Mouse (Mus musculus) midbrain, embryonic 10.5 days (tissue): ENCODE data around the gene Pcna. TPM values are rescaled to one million over a fixed set of nuclear protein-coding genes. Genes with fewer than 3 reads are reported as not detected.

Experiments used
- DNase-seq: peaks from one replicate; pipeline ENCODE4 v3.0.0-alpha.2; 2017; ENCODE audit warnings: low spot score
- H3K27ac ChIP-seq: fragments of 300-500 bp; sonication (generic); replicated peaks from 2 replicates; pipeline ENCODE4 v1.5.1; 2016; ENCODE audit warnings: mild to moderate bottlenecking
- H3K27me3 ChIP-seq: fragments of 300-500 bp; sonication (generic); 2 replicates; pipeline ENCODE4 v1.6.1; 2016; ENCODE audit warnings: low read depth, mild to moderate bottlenecking; ENCODE audit not compliant: poor library complexity, severe bottlenecking
- H3K36me3 ChIP-seq: fragments of 300-500 bp; sonication (generic); 2 replicates; pipeline ENCODE4 v1.6.1; 2016; ENCODE audit warnings: mild to moderate bottlenecking, moderate library complexity
- H3K4me1 ChIP-seq: fragments of 300-500 bp; sonication (generic); 2 replicates; pipeline ENCODE4 v1.6.1; 2016
- H3K4me3 ChIP-seq: fragments of 300-500 bp; sonication (generic); 2 replicates; pipeline ENCODE4 v1.5.1; 2016; ENCODE audit warnings: mild to moderate bottlenecking, moderate library complexity
- H3K9me3 ChIP-seq: fragments of 300-500 bp; sonication (generic); replicated peaks from 2 replicates; pipeline ENCODE4 v1.6.1; 2016; ENCODE audit warnings: mild to moderate bottlenecking
- WGBS: fragments of 180-500 bp; shearing (Covaris S2); methylation state at CpG from one replicate; pipeline ENCODE4 v1.1.7; 2016; 5-methylcytosine and 5-hydroxymethylcytosine counted together
- polyA plus RNA-seq: library from polyadenylated mRNA; unstranded; fragments of >200 nt; fragmentation: Nextera tagmentation; extraction: Ambion mirVana; gene quantifications from 2 replicates; pipeline ENCODE4 v1.2.1, GENCODE M21; 2016

The Pcna gene
- polyA plus RNA-seq, 1 experiment from 2014 or later, result 428 TPM

- Histone ChIP-seq H3K4me3 (peak overlapping the region; percentile 30; the same call in 1 of the 2 replicates), H3K27ac (peak overlapping the region; percentile 61), H3K36me3 (peaks cover 22% of the 10 kb centered on the region), H3K4me1 (peaks cover 42% of the 10 kb centered on the region), H3K9me3 (peaks cover 8% of the 10 kb centered on the region), H3K27me3 (no peaks in the 10 kb centered on the region)
- DNase-seq, result peak; percentile 31
- 61% methylated on average over 15 of the region's 15 CpGs for WGBS
Measured at GRCm38 (mm10) chr2:132283236-132284070, 30.3 kb upstream of the Pcna start.

DNA sequence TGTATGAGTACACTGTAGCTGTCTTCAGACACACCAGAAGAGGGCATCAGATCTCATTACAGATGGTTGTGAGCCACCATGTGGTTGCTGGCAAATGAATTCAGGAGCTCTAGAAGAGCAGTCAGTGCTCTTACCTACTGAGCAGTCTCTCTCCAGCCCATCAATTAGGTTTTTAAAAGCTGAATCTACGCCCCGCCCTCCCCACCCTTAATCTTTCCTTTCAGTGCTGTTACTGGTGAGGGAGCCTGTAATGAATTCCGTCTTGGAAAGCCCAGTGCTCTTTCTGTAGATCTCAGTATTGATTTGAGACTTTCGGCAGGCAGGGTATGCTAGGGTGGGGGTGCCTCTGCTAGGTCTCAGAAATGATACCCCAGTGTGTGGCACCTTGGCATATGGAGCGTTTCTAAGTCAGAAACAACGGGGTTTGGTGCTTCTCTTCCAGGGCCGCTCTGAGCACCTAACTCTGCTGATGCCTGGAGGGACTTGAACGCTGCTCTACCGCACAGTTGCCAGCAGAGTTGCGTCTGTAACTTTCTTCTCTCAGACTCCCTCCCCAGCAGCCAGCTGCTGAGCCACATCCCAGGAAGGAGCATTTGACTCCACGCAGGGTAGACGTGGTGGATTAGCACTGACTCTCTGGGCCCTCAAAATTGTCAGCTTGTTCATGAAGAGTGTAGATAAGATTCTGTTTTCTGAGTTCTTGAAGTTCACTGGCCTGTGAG lies 29.5 kb upstream of the Pcna start:
- H3K9me3 ChIP-seq, result peaks cover 8% of the 10 kb centered on the region
- DNase-seq, result peak; percentile 23
- peaks cover 46% of the 10 kb centered on the region for H3K4me1 ChIP-seq
- no peaks in the 10 kb centered on the region for H3K27me3 ChIP-seq
- peak overlapping the region; percentile 30 for H3K4me3 ChIP-seq
- H3K36me3 ChIP-seq, result peaks cover 23% of the 10 kb centered on the region
- H3K27ac ChIP-seq, result peak overlapping the region; percentile 61
- WGBS, result 20% methylated on average over 12 of the region's 12 CpGs

DNA sequence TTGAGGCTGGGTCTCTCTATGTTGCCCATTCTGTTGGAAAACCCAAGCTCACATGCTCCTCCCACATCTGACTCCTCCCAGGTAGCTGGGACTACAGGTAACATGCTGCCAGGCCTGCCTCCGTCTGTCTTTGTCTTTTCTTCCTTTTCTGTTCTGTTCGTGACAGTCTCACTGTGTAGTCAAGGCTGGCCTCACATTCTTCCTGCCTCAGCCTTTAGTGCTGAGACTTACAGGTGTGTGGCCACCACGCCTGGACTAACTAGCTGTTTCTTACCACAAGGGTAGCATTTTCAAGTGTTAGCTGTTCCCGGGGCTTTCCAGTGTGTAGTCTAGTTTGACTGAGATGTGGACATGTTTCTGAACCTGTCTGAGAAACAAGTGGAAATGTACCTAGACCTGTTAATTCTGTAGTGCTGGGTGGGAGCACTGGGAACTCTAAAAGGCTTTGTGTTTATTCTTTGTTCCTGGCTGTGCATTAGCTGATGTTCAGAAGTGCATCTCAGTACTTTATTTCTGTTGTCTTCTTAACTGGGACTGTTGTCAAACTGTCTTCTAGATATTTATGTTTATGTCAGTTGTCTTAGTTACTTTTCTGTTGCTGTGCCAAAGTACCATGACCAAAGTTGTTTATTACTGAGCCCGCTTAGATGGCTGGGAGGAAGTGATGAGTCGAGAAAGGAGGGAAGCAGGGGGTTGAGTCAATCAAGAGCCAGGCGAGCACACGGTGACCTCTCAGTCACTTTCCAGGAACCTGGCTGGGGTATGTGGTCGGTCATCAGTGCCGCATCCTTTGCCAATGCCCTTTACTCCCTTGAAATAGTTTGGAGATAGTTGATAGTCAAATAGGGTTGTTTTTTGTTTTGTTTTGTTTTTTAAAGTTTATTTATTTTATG lies 28.7 kb upstream of the Pcna start:
- H3K36me3 ChIP-seq, result peaks cover 23% of the 10 kb centered on the region
- H3K9me3 ChIP-seq, result peaks cover 4% of the 10 kb centered on the region
- peaks cover 46% of the 10 kb centered on the region for H3K4me1 ChIP-seq
- no peak for DNase-seq
- no peak overlapping the region for H3K4me3 ChIP-seq
- no peak overlapping the region for H3K27ac ChIP-seq
- 63% methylated on average over 10 of the region's 10 CpGs for WGBS
- no peaks in the 10 kb centered on the region for H3K27me3 ChIP-seq

- no peak for DNase-seq
- Histone ChIP-seq H3K9me3 (no peaks in the 10 kb centered on the region), H3K27ac (no peak overlapping the region), H3K4me1 (peaks cover 46% of the 10 kb centered on the region), H3K27me3 (no peaks in the 10 kb centered on the region), H3K36me3 (peaks cover 18% of the 10 kb centered on the region), H3K4me3 (no peak overlapping the region)
- 91% methylated on average over 10 of the region's 10 CpGs for WGBS
Measured at GRCm38 (mm10) chr2:132280518-132281120, 27.5 kb upstream of the Pcna start.

DNA sequence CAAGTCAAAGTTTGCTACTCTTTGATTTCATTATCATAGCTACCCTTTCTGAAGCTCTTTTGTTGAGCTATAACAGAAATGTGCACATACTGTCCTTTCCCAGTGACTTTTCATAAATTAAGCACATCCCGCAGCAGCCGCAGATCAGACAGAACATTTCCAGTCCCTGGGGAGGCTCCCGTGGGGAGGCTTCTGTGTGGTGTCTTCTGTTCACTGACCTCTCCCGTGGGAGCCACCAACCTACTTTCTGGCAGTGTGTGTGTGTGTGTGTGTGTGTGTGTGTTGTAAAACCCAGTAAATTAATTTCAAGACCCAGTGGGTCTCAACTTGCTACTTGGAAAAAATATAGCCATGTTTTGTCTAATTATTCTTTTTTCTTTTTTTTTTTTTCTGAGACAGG lies 26.9 kb upstream of the Pcna start:
- Histone ChIP-seq H3K27me3 (no peaks in the 10 kb centered on the region), H3K9me3 (no peaks in the 10 kb centered on the region), H3K4me1 (peaks cover 46% of the 10 kb centered on the region), H3K36me3 (peaks cover 16% of the 10 kb centered on the region), H3K4me3 (no peak overlapping the region), H3K27ac (no peak overlapping the region)
- DNase-seq, result no peak
- 83% methylated on average over 4 of the region's 4 CpGs for WGBS

- Histone ChIP-seq H3K4me1 (peaks cover 46% of the 10 kb centered on the region), H3K27ac (no peak overlapping the region), H3K27me3 (no peaks in the 10 kb centered on the region), H3K36me3 (peaks cover 16% of the 10 kb centered on the region), H3K4me3 (no peak overlapping the region), H3K9me3 (no peaks in the 10 kb centered on the region)
- no peak for DNase-seq
- WGBS, result 55% methylated on average over 3 of the region's 3 CpGs
Measured at GRCm38 (mm10) chr2:132279336-132279882, 26.3 kb upstream of the Pcna start.

- no peak overlapping the region for H3K4me3 ChIP-seq
- peaks cover 38% of the 10 kb centered on the region for H3K4me1 ChIP-seq
- 73% methylated on average over 8 of the region's 8 CpGs for WGBS
- no peak overlapping the region for H3K27ac ChIP-seq
- no peaks in the 10 kb centered on the region for H3K27me3 ChIP-seq
- peaks cover 21% of the 10 kb centered on the region for H3K36me3 ChIP-seq
- no peaks in the 10 kb centered on the region for H3K9me3 ChIP-seq
- no peak for DNase-seq
Measured at GRCm38 (mm10) chr2:132278273-132278853, 25.2 kb upstream of the Pcna start.

DNA sequence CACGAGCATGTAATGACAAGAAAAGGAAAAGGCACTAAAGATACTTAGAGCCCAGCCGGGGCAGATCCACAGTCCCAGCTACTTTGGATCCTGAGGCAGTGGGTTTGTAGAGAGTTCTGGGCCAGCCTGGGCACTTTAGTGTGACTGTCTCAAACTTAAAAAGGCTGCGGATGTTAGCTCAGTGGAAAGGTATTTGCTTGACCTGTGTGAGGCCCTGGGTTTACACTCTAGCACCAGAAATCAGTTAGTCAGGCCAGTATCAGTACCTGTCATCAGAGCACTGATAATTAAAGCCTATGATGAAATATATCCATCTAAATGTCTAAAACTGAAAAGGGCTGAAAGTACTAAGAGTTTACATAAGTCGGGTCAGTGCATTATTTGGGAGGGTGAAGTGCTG lies 23.1 kb upstream of the Pcna start:
- H3K27ac ChIP-seq, result no peak overlapping the region
- no peak overlapping the region for H3K4me3 ChIP-seq
- H3K36me3 ChIP-seq, result peaks cover 18% of the 10 kb centered on the region
- H3K9me3 ChIP-seq, result no peaks in the 10 kb centered on the region
- H3K27me3 ChIP-seq, result no peaks in the 10 kb centered on the region
- peaks cover 17% of the 10 kb centered on the region for H3K4me1 ChIP-seq
- WGBS, result 82% methylated on average over 4 of the region's 4 CpGs
- no peak for DNase-seq

GRCm38 (mm10) chr2:132275527-132275926 lies 22.4 kb upstream of the Pcna start:
- H3K27me3 ChIP-seq, result no peaks in the 10 kb centered on the region
- H3K9me3 ChIP-seq, result no peaks in the 10 kb centered on the region
- H3K36me3 ChIP-seq, result peaks cover 12% of the 10 kb centered on the region
- no peak overlapping the region for H3K27ac ChIP-seq
- H3K4me3 ChIP-seq, result no peak overlapping the region
- DNase-seq, result no peak
- peaks cover 14% of the 10 kb centered on the region for H3K4me1 ChIP-seq
- 76% methylated on average over 4 of the region's 4 CpGs for WGBS

- peaks cover 7% of the 10 kb centered on the region for H3K36me3 ChIP-seq
- no peak for DNase-seq
- H3K4me1 ChIP-seq, result no peaks in the 10 kb centered on the region
- no peak overlapping the region for H3K4me3 ChIP-seq
- H3K27me3 ChIP-seq, result no peaks in the 10 kb centered on the region
- H3K9me3 ChIP-seq, result no peaks in the 10 kb centered on the region
- H3K27ac ChIP-seq, result no peak overlapping the region
- WGBS, result 81% methylated on average over 6 of the region's 6 CpGs
Measured at GRCm38 (mm10) chr2:132272694-132273389, 19.7 kb upstream of the Pcna start.

DNA sequence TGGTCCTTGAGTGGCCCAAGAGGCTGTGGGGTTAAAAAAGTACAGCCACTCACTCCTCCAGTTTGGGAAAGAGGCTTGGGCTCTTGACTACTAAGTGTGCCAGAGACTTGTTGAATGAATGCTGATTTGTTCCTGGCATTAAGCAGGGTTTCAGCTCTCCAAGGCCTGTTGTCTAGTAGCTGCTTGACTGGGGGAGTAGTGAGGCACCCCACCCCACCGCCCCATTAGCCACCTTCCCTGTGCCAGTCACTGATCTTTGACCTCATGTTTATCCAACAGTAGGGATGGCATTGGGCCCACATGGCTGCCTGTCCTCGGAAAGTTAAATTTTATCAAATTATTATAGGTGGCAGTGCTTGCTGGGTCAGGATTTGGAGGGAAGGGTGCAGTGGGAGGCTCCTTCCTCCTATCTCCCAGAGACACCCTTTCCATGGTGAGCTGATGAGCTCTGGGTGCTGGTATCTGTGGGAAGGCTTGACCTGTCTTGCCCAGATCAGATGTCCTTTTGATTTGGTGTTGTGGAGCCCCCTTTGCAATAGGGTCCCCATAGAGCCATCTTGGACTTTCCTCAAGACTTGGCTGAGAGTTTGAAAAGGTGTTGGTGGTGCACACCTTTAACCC lies 17.3 kb upstream of the Pcna start:
- Histone ChIP-seq H3K4me1 (no peaks in the 10 kb centered on the region), H3K36me3 (peaks cover 5% of the 10 kb centered on the region), H3K4me3 (no peak overlapping the region), H3K27me3 (no peaks in the 10 kb centered on the region), H3K9me3 (no peaks in the 10 kb centered on the region), H3K27ac (no peak overlapping the region)
- no peak for DNase-seq
- 90% methylated on average over 2 of the region's 2 CpGs for WGBS
